Mouse (Mus musculus) liver, postnatal 0 days (tissue): ENCODE data around the gene Spata17.

ENCODE experiments used
- CTCF ChIP-seq: sonication (generic); IDR thresholded peaks from 2 replicates; pipeline ENCODE4 v1.5.1; 2016; ENCODE audit warnings: antibody characterized with exemption, low read depth
- EP300 ChIP-seq: IDR thresholded peaks from 2 replicates; pipeline ENCODE4 v1.6.1; 2016; ENCODE audit warnings: antibody characterized with exemption, low read depth, mild to moderate bottlenecking

- TF ChIP-seq CTCF, result no peak
- no peak for TF ChIP-seq EP300
These were observed 126.4 kb downstream of the Spata17 start for GRCm38 (mm10) chr1:187088660-187089395.
